In genomic region chr5:99477420-99477815, GRCm38 (mm10) we compare ENCODE assay signal across 29 mouse cellular contexts.
DNase-seq lines count a peak whose midpoint lies in the region; ATAC-seq lines count a peak whose summit lies in the region.
"Had no signal": no experiment of that assay in that cellular context is flagged by ENCODE, and none has a peak within 500 bp of the region (broad histone marks: within the 10 kb centered on the region; RNA-seq: fewer than 3 reads in every experiment).

No protein-coding gene starts in this region.

- intact Hi-C loops in left cerebral cortex, postnatal 36 days (cut with DNase I) = no loop called here

- no peaks in the 10 kb centered on the region for H3K9me3 ChIP-seq in heart, embryonic 11.5 days (replicated peaks; ENCODE audit: control insufficient read depth, low read length)
- H3K9me3 ChIP-seq: embryonic facial prominence, embryonic 12.5 days; embryonic facial prominence, embryonic 15.5 days; forebrain, embryonic 12.5 days; hindbrain, embryonic 10.5 days; hindbrain, embryonic 13.5 days had no signal

- H3K4me1 ChIP-seq in heart, embryonic 11.5 days (ENCODE audit: control insufficient read depth, insufficient read depth, low read length) = peaks cover 35% of the 10 kb centered on the region

- H3K27ac ChIP-seq in heart, embryonic 11.5 days (ENCODE audit: low read depth, low read length) = no peak overlapping the region
- H3K27ac ChIP-seq: embryonic facial prominence, embryonic 12.5 days; embryonic facial prominence, embryonic 15.5 days; forebrain, embryonic 12.5 days; gastrocnemius, adult 2 months; hindbrain, embryonic 10.5 days; hindbrain, embryonic 13.5 days had no signal

- H3K36me3 ChIP-seq in heart, embryonic 11.5 days (ENCODE audit: control insufficient read depth, insufficient read depth, low read length) = no peaks in the 10 kb centered on the region
- H3K36me3 ChIP-seq: embryonic facial prominence, embryonic 12.5 days; embryonic facial prominence, embryonic 15.5 days; forebrain, embryonic 12.5 days; G1E; hindbrain, embryonic 10.5 days; hindbrain, embryonic 13.5 days had no signal

- WGBS in heart, embryonic 11.5 days (ENCODE audit: insufficient replicate concordance) = 86% methylated on average over 9 of the region's 9 CpGs

- DNase-seq in heart, adult 11 months = peak; percentile 49
- DNase-seq in CD4-positive, CD25-positive, alpha-beta regulatory T cell, adult 2 months (ENCODE audit: low read depth, low spot score) = peak; percentile 64
- peak; percentile 25 for DNase-seq in induced T-regulatory cell, adult 2 months (ENCODE audit: low read depth)
- no peak for DNase-seq in thymus, postnatal 25 days
- DNase-seq in left cerebral cortex, postnatal 36 days (ENCODE audit: low spot score in 2 of 2) = no peak
- DNase-seq: adrenal gland, adult 2 months; adrenal gland, postnatal 14 days; B cell, adult 2 months; cerebellum, adult 11 months; cerebellum, adult 2 months; cerebellum, adult 9-11 months; cerebellum, postnatal 25 days; gastrocnemius, adult 2 months; gastrocnemius, postnatal 14 days; heart, adult 18-20 months; heart, postnatal 36 days; kidney, adult 2 months had no signal

- H3K27me3 ChIP-seq in heart, embryonic 11.5 days (ENCODE audit: control insufficient read depth, insufficient read depth, low read length) = no peaks in the 10 kb centered on the region
- H3K27me3 ChIP-seq: CH12.LX; embryonic facial prominence, embryonic 15.5 days had no signal

- H3K9ac ChIP-seq in heart, embryonic 11.5 days (ENCODE audit: low read depth, low read length) = no peak overlapping the region
- H3K9ac ChIP-seq: embryonic facial prominence, embryonic 12.5 days; embryonic facial prominence, embryonic 15.5 days; forebrain, embryonic 12.5 days; hindbrain, embryonic 13.5 days had no signal

- ATAC-seq in heart, embryonic 11.5 days (replicated peaks; ENCODE audit: insufficient number of reproducible peaks, low FRiP score, low TSS enrichment) = no peak
- ATAC-seq: forebrain, embryonic 16.5 days; hindbrain, embryonic 16.5 days; intestine, postnatal 0 days; Patski had no signal

- no peak overlapping the region for H3K4me2 ChIP-seq in heart, embryonic 11.5 days
- H3K4me2 ChIP-seq: embryonic facial prominence, embryonic 12.5 days; embryonic facial prominence, embryonic 15.5 days; forebrain, embryonic 12.5 days; hindbrain, embryonic 13.5 days had no signal

- H3K4me3 ChIP-seq in heart, embryonic 11.5 days (ENCODE audit: low read depth, low read length) = no peak overlapping the region
- H3K4me3 ChIP-seq: embryonic facial prominence, embryonic 12.5 days; embryonic facial prominence, embryonic 15.5 days; forebrain, embryonic 12.5 days; gastrocnemius, adult 2 months; hindbrain, embryonic 10.5 days; hindbrain, embryonic 13.5 days had no signal

Comparison
In these comparisons a context has a peak if more than half of its experiments do, and no peak if none do; other contexts are left out.
1. DNase-seq: peak in heart, adult 11 months (single experiment), CD4-positive, CD25-positive, alpha-beta regulatory T cell, adult 2 months (single experiment) and induced T-regulatory cell, adult 2 months (single experiment); none in thymus, postnatal 25 days (single experiment) and left cerebral cortex, postnatal 36 days (0 of 2).